Mouse (Mus musculus) embryonic facial prominence, embryonic 15.5 days (tissue): Measurements from ENCODE around the gene Fosb. TPM values are rescaled to one million over a fixed set of nuclear protein-coding genes. Genes with fewer than 3 reads are reported as not detected.

ENCODE experiments used
- ATAC-seq: fragments of 200-750 bp; cut with Nextera tagmentation; 2 replicates; pipeline ENCODE4 v1.8.0; 2017; ENCODE audit warnings: low read depth, moderate TSS enrichment; ENCODE audit not compliant: insufficient number of reproducible peaks, low FRiP score, low TSS enrichment
- H3K27ac ChIP-seq: fragments of 300-500 bp; sonication (generic); replicated peaks from 2 replicates; pipeline ENCODE4 v1.5.1; 2015; ENCODE audit warnings: mild to moderate bottlenecking, inconsistent platforms
- H3K27me3 ChIP-seq: fragments of 300-500 bp; sonication (generic); 2 replicates; pipeline ENCODE4 v1.6.1; 2015; ENCODE audit warnings: inconsistent platforms
- H3K36me3 ChIP-seq: fragments of 300-500 bp; sonication (generic); 2 replicates; pipeline ENCODE4 v1.6.1; 2015; ENCODE audit warnings: mild to moderate bottlenecking, inconsistent platforms
- H3K4me1 ChIP-seq: fragments of 300-500 bp; sonication (generic); 2 replicates; pipeline ENCODE4 v1.6.1; 2015; ENCODE audit warnings: inconsistent platforms
- H3K4me2 ChIP-seq: fragments of 300-500 bp; sonication (generic); replicated peaks from 2 replicates; pipeline ENCODE4 v1.6.1; 2015; ENCODE audit warnings: mild to moderate bottlenecking, inconsistent platforms
- H3K4me3 ChIP-seq: fragments of 300-500 bp; sonication (generic); replicated peaks from 2 replicates; pipeline ENCODE4 v1.5.1; 2015; ENCODE audit warnings: mild to moderate bottlenecking, inconsistent platforms
- H3K9ac ChIP-seq: fragments of 300-500 bp; sonication (generic); 2 replicates; pipeline ENCODE4 v1.6.1; 2015; ENCODE audit warnings: inconsistent platforms
- H3K9me3 ChIP-seq: fragments of 300-500 bp; sonication (generic); replicated peaks from 2 replicates; pipeline ENCODE4 v1.6.1; 2016; ENCODE audit warnings: inconsistent platforms
- WGBS: fragments of 180-500 bp; shearing (Covaris S2); methylation state at CpG from one replicate; pipeline ENCODE4 v1.1.7; 2015; 5-methylcytosine and 5-hydroxymethylcytosine counted together
- polyA plus RNA-seq: library from polyadenylated mRNA; unstranded; fragments of >200 nt; fragmentation: Nextera tagmentation; extraction: Ambion mirVana; gene quantifications from 2 replicates; pipeline ENCODE4 v1.2.1, GENCODE M21; 2015

The Fosb gene
- 0.21 and 0.69 TPM in 2 replicates for polyA plus RNA-seq

- WGBS, result under 1% methylated on average over 49 of the region's 49 CpGs
- peak within 1 kb of the TSS; percentile 77 for H3K4me3 ChIP-seq
- no peaks in the 10 kb centered on the region for H3K36me3 ChIP-seq
- ATAC-seq, result peak; percentile 84
- H3K9ac ChIP-seq, result peak within 1 kb of the TSS; percentile 61
- peaks cover 35% of the 10 kb centered on the region for H3K27me3 ChIP-seq
- peaks cover 24% of the 10 kb centered on the region for H3K4me1 ChIP-seq
- peak within 1 kb of the TSS; percentile 97 for H3K4me2 ChIP-seq
- 0 out of 2 replicates have a peak within 1 kb of the TSS, but pooled peaks have one; percentile 19 for H3K27ac ChIP-seq
- H3K9me3 ChIP-seq, result no peaks in the 10 kb centered on the region
These were observed at the start of gene Fosb for GRCm38 (mm10) chr7:19309884-19310641. Fosb (minus strand) TSS chr7:19310051.

- Histone ChIP-seq H3K36me3 (peaks cover 34% of the 10 kb centered on the region), H3K27me3 (no peaks in the 10 kb centered on the region), H3K9me3 (no peaks in the 10 kb centered on the region), H3K4me1 (peaks cover 49% of the 10 kb centered on the region), H3K9ac (peak within 1 kb of the TSS; percentile 51), H3K4me2 (peak within 1 kb of the TSS; percentile 89), H3K27ac (peak within 1 kb of the TSS; percentile 87), H3K4me3 (peak within 1 kb of the TSS; percentile 75)
- WGBS, result under 1% methylated on average over 31 of the region's 31 CpGs
- ATAC-seq, result peak; percentile 76
These were observed 49.5 kb upstream of the Fosb start, which contains the start of the genes Cd3eap and Ppp1r13l for GRCm38 (mm10) chr7:19359299-19359891. Cd3eap (minus strand) TSS chr7:19359483. Ppp1r13l (plus strand) TSS chr7:19359749.

- H3K27ac ChIP-seq, result 0 out of 2 replicates have a peak overlapping the region, but pooled peaks have one; percentile 2
- H3K36me3 ChIP-seq, result peaks cover 39% of the 10 kb centered on the region
- peak overlapping the region; percentile 89 for H3K4me2 ChIP-seq
- H3K9ac ChIP-seq, result peak overlapping the region; percentile 51
- peaks cover 42% of the 10 kb centered on the region for H3K4me1 ChIP-seq
- WGBS, result 11% methylated on average over 13 of the region's 13 CpGs
- no peaks in the 10 kb centered on the region for H3K27me3 ChIP-seq
- ATAC-seq, result no peak
- no peaks in the 10 kb centered on the region for H3K9me3 ChIP-seq
- peak overlapping the region; percentile 75 for H3K4me3 ChIP-seq
These were observed 48.8 kb upstream of the Fosb start for GRCm38 (mm10) chr7:19358634-19359033.

- Histone ChIP-seq H3K4me2 (peak overlapping the region; percentile 89), H3K27ac (0 out of 2 replicates have a peak overlapping the region, but pooled peaks have one; percentile 2), H3K4me3 (peak overlapping the region; percentile 75), H3K27me3 (no peaks in the 10 kb centered on the region), H3K36me3 (peaks cover 48% of the 10 kb centered on the region), H3K9me3 (no peaks in the 10 kb centered on the region), H3K9ac (peak overlapping the region; percentile 51; the same call in 1 of the 2 replicates), H3K4me1 (peaks cover 35% of the 10 kb centered on the region)
- 89% methylated on average over 25 of the region's 25 CpGs for WGBS
- ATAC-seq, result no peak
These were observed 47.8 kb upstream of the Fosb start for GRCm38 (mm10) chr7:19357381-19358375.

GRCm38 (mm10) chr7:19356311-19356710 lies 46.5 kb upstream of the Fosb start:
- no peaks in the 10 kb centered on the region for H3K9me3 ChIP-seq
- H3K4me1 ChIP-seq, result peaks cover 21% of the 10 kb centered on the region
- H3K4me3 ChIP-seq, result no peak overlapping the region
- no peak overlapping the region for H3K27ac ChIP-seq
- ATAC-seq, result no peak
- H3K4me2 ChIP-seq, result no peak overlapping the region
- peaks cover 61% of the 10 kb centered on the region for H3K36me3 ChIP-seq
- WGBS, result 62% methylated on average over 10 of the region's 10 CpGs
- H3K9ac ChIP-seq, result no peak overlapping the region
- H3K27me3 ChIP-seq, result no peaks in the 10 kb centered on the region

GRCm38 (mm10) chr7:19354991-19355390 lies 45.1 kb upstream of the Fosb start:
- Histone ChIP-seq H3K27ac (no peak overlapping the region), H3K27me3 (no peaks in the 10 kb centered on the region), H3K9ac (no peak overlapping the region), H3K4me3 (no peak overlapping the region), H3K4me2 (no peak overlapping the region), H3K4me1 (peaks cover 18% of the 10 kb centered on the region), H3K9me3 (no peaks in the 10 kb centered on the region), H3K36me3 (peaks cover 71% of the 10 kb centered on the region)
- no peak for ATAC-seq
- 81% methylated on average over 5 of the region's 5 CpGs for WGBS

GRCm38 (mm10) chr7:19350221-19350620 lies 40.4 kb upstream of the Fosb start:
- H3K9ac ChIP-seq, result no peak overlapping the region
- no peak for ATAC-seq
- no peak overlapping the region for H3K4me2 ChIP-seq
- H3K4me3 ChIP-seq, result no peak overlapping the region
- no peaks in the 10 kb centered on the region for H3K27me3 ChIP-seq
- H3K9me3 ChIP-seq, result no peaks in the 10 kb centered on the region
- 94% methylated on average over 8 of the region's 8 CpGs for WGBS
- peaks cover 10% of the 10 kb centered on the region for H3K4me1 ChIP-seq
- H3K27ac ChIP-seq, result no peak overlapping the region
- H3K36me3 ChIP-seq, result peaks cover 67% of the 10 kb centered on the region

- H3K36me3 ChIP-seq, result peaks cover 58% of the 10 kb centered on the region
These were observed 39.5 kb upstream of the Fosb start for GRCm38 (mm10) chr7:19349188-19349915.

GRCm38 (mm10) chr7:19344938-19345471 lies 35.2 kb upstream of the Fosb start:
- no peaks in the 10 kb centered on the region for H3K9me3 ChIP-seq
- H3K4me1 ChIP-seq, result peaks cover 39% of the 10 kb centered on the region
- under 1% methylated on average over 31 of the region's 31 CpGs for WGBS
- peak overlapping the region; percentile 85 for H3K4me2 ChIP-seq
- H3K27ac ChIP-seq, result peak overlapping the region; percentile 89
- peaks cover 11% of the 10 kb centered on the region; the same call in 1 of the 2 replicates for H3K27me3 ChIP-seq
- peak; percentile 92 for ATAC-seq
- H3K36me3 ChIP-seq, result peaks cover 21% of the 10 kb centered on the region
- peak overlapping the region; percentile 36 for H3K9ac ChIP-seq
- peak overlapping the region; percentile 62 for H3K4me3 ChIP-seq

More at GRCm38 (mm10) chr7:19349188-19349915, 39.5 kb upstream of the Fosb start:
- Histone ChIP-seq H3K4me1 (peaks cover 14% of the 10 kb centered on the region), H3K27ac (no peak overlapping the region), H3K27me3 (no peaks in the 10 kb centered on the region), H3K9ac (no peak overlapping the region), H3K4me3 (no peak overlapping the region), H3K4me2 (no peak overlapping the region), H3K9me3 (no peaks in the 10 kb centered on the region)
- no peak for ATAC-seq
- WGBS, result 82% methylated on average over 13 of the region's 13 CpGs
